Mouse (Mus musculus): ENCODE data around the gene Rfc4.
"Not testable (repeated sequence)": the region's sequence is repeated elsewhere in the genome, so short reads cannot be mapped to it uniquely, and the experiment has no call there.

DNA sequence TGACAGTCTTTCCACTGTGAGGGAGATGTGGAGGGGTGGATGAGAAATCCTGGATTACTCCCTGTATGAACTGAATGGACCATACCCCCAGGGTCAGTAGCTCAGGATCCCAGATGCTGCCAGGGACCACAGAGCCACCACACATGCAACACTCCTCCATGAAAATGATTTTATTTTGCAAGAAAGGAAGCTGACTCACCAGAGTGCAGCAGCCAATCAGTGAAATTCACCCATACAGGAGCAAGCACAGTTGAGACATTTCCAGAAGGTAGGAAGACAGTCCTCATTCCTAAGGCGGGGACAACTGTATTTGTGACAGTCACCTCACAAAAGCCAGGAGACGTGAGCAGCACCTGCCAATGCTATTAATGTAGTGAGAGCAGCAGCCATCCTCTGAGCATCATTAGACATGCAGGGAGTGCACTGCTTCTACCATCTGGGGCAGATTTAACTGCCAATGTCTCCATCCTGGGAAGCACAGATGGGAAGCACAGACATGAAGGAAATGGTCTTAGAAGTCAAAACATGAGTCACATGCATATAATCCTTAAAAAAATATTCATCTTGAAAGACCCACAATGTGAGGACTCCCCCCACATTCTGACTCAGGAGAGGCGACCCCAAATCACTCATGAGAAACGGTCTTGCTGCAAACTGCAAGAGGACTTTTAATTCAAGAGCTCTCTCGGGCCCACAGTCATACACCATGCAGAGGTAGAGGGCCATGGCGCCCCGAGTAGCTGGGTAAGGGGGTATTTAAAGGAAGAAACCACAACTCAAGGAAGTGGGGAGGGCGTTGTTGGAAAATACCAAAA, 30.0 kb downstream of the Rfc4 start:
- TF ChIP-seq CHD2 (IDR thresholded peaks at IDR 0.05; ENCODE audit: low read depth, low read length); ZC3H11A (IDR thresholded peaks at IDR 0.05; ENCODE audit: borderline replicate concordance, low read depth, low read length): not testable (repeated sequence)
